Comparison of ENCODE assay signal across 8 mouse cellular contexts in genomic region chr17:56356921-56357885, GRCm38 (mm10). TPM values are rescaled to one million over a fixed set of nuclear protein-coding genes. Genes with fewer than 3 reads are reported as not detected.
A peak's percentile ranks its signal among the peaks of the same experiment; 100 is the strongest.
DNase-seq lines count a peak whose midpoint lies in the region; ATAC-seq and TF ChIP-seq lines count a peak whose summit lies in the region.

No protein-coding gene starts in this region.

- no peak overlapping the region for H3K4me2 ChIP-seq in liver, embryonic 13.5 days

- ATAC-seq in erythroblast, adult 5-6 weeks (replicated peaks; ENCODE audit: low FRiP score, poor library complexity, severe bottlenecking), result peak; percentile 67
- ATAC-seq in liver, embryonic 13.5 days (ENCODE audit: low read depth), result peak; percentile 38; the same call in 1 of the 2 replicates

- H3K36me3 ChIP-seq in E14TG2a.4 (ENCODE audit: insufficient read depth, low read length), result peaks cover 99% of the 10 kb centered on the region
- H3K36me3 ChIP-seq in liver, embryonic 13.5 days, result peaks cover 41% of the 10 kb centered on the region
- no peaks in the 10 kb centered on the region; the same call in 1 of the 2 replicates for H3K36me3 ChIP-seq in splenic B cell, adult 2 months (ENCODE audit: control insufficient read depth, insufficient read depth, low read length, poor library complexity, severe bottlenecking)

- intact Hi-C loops in heart, postnatal 10 days (cut with DNase I), result loop anchor here (1.0 to 5.0 kb wide), 3 partner anchors 122 to 310 kb away; no protein-coding TSS in a partner anchor

- WGBS in liver, embryonic 13.5 days (ENCODE audit: insufficient replicate concordance), result 53% methylated on average over 9 of the region's 9 CpGs

- no peaks in the 10 kb centered on the region for H3K9me3 ChIP-seq in E14TG2a.4 (ENCODE audit: low read length)
- no peaks in the 10 kb centered on the region for H3K9me3 ChIP-seq in liver, embryonic 13.5 days (replicated peaks)

- peak; percentile 87 for TF ChIP-seq CTCF in E14TG2a.4 (conservative IDR thresholded peaks at IDR 0.05; ENCODE audit: low read length)

- peak; percentile 96 for DNase-seq in brain, adult 2 months (ENCODE audit: low read depth, low spot score)
- DNase-seq in heart, postnatal 10 days, result peak; percentile 81 to 86
- DNase-seq in kidney, postnatal 25 days, result peak; percentile 68 to 80
- peak; percentile 41 for DNase-seq in liver, embryonic 13.5 days
- peak; percentile 71 for DNase-seq in neural tube, embryonic 10.5 days (ENCODE audit: extremely low spot score, low spot score)
- DNase-seq in splenic B cell, adult 2 months (ENCODE audit: low read depth, low spot score), result peak; percentile 87

- H3K9ac ChIP-seq in liver, embryonic 13.5 days, result no peak overlapping the region

- H3K27me3 ChIP-seq in E14TG2a.4 (ENCODE audit: insufficient read depth, low read length), result no peaks in the 10 kb centered on the region
- no peaks in the 10 kb centered on the region for H3K27me3 ChIP-seq in liver, embryonic 13.5 days
- no peaks in the 10 kb centered on the region for H3K27me3 ChIP-seq in splenic B cell, adult 2 months (ENCODE audit: control insufficient read depth, insufficient read depth, low read length, poor library complexity, severe bottlenecking)

- no peak overlapping the region for H3K4me3 ChIP-seq in E14TG2a.4 (replicated peaks; ENCODE audit: low read length)
- H3K4me3 ChIP-seq in liver, embryonic 13.5 days (replicated peaks), result no peak overlapping the region

- peaks cover 36% of the 10 kb centered on the region for H3K4me1 ChIP-seq in E14TG2a.4 (replicated peaks; ENCODE audit: low read depth, low read length)
- H3K4me1 ChIP-seq in liver, embryonic 13.5 days (replicated peaks), result 0 out of 2 replicates have a peak, but pooled peaks cover 3% of the 10 kb centered on the region

- no peak overlapping the region for H3K27ac ChIP-seq in liver, embryonic 13.5 days

RNA-seq across cellular contexts. Expression of gene Kdm4b, which starts 31.3 kb away (rescaled TPM):
- total RNA-seq in erythroblast, adult 5-6 weeks (2015; ENCODE audit: low replicate concordance), result 1.7 and 5.0 TPM in 2 replicates
- total RNA-seq in erythroblast, adult 5-6 weeks (2017; ENCODE audit: low replicate concordance), result 2.9 and 3.5 TPM in 2 replicates
- total RNA-seq in heart, postnatal 10 days (2021), result 10 to 100 TPM; 42.4 to 44.9 TPM
- polyA plus RNA-seq in liver, embryonic 13.5 days (2015; fragmentation: Nextera tagmentation; extraction: Ambion mirVana), result 6.1 and 7.1 TPM in 2 replicates

RNA-seq across cellular contexts. Expression of gene Uhrf1, which starts 54.1 kb away (rescaled TPM):
- total RNA-seq in erythroblast, adult 5-6 weeks (2015; ENCODE audit: low replicate concordance), result 34.4 and 53.7 TPM in 2 replicates
- total RNA-seq in erythroblast, adult 5-6 weeks (2017; ENCODE audit: low replicate concordance), result 66.2 and 103 TPM in 2 replicates
- 10 to 100 TPM; 21.6 to 23.3 TPM for total RNA-seq in heart, postnatal 10 days (2021)
- 121 and 131 TPM in 2 replicates for polyA plus RNA-seq in liver, embryonic 13.5 days (2015; fragmentation: Nextera tagmentation; extraction: Ambion mirVana)

RNA-seq across cellular contexts. Expression of gene Arrdc5, which starts 57.1 kb away (rescaled TPM):
- not detected in 2 replicates for total RNA-seq in erythroblast, adult 5-6 weeks (2015; ENCODE audit: low replicate concordance)
- not detected in 2 replicates for total RNA-seq in erythroblast, adult 5-6 weeks (2017; ENCODE audit: low replicate concordance)
- not detected for total RNA-seq in heart, postnatal 10 days (2021)
- polyA plus RNA-seq in liver, embryonic 13.5 days (2015; fragmentation: Nextera tagmentation; extraction: Ambion mirVana), result not detected in 2 replicates

Comparison
In these comparisons a context has a peak if more than half of its experiments do, and no peak if none do; other contexts are left out.
1. DNase-seq: peak in every context shown above with its lines; median percentile 96 in brain, adult 2 months; 87 in splenic B cell, adult 2 months; 84 in heart, postnatal 10 days; 74 in kidney, postnatal 25 days; 71 in neural tube, embryonic 10.5 days; 41 in liver, embryonic 13.5 days.
2. RNA of gene Kdm4b, which starts 31.3 kb away (total RNA-seq): 42.4 to 44.9 TPM in heart, postnatal 10 days; 1.7 to 5.0 TPM in erythroblast, adult 5-6 weeks; every median in the first group is over 4 times any median in the second.